Mouse (Mus musculus) midbrain, embryonic 14.5 days (tissue): ENCODE data around the gene Lrrc20. TPM values are rescaled to one million over a fixed set of nuclear protein-coding genes. Genes with fewer than 3 reads are reported as not detected.

Source experiments
- ATAC-seq: fragments of 200-750 bp; cut with Nextera tagmentation; 2 replicates; pipeline ENCODE4 v1.8.0; 2017; ENCODE audit warnings: moderate number of reproducible peaks, moderate library complexity; ENCODE audit not compliant: low FRiP score, low TSS enrichment
- DNase-seq: peaks from one replicate; pipeline ENCODE4 v3.0.0-alpha.2; 2015
- H3K27ac ChIP-seq: fragments of 300-500 bp; sonication (generic); replicated peaks from 2 replicates; pipeline ENCODE4 v1.5.1; 2014; ENCODE audit warnings: mild to moderate bottlenecking, low read depth, low read length, moderate library complexity
- H3K27me3 ChIP-seq: fragments of 300-500 bp; sonication (generic); 2 replicates; pipeline ENCODE4 v1.6.1; 2014; ENCODE audit warnings: low read length, control low read depth, mixed read lengths; ENCODE audit not compliant: control insufficient read depth, insufficient read depth
- H3K36me3 ChIP-seq: fragments of 300-500 bp; sonication (generic); 2 replicates; pipeline ENCODE4 v1.6.1; 2014; ENCODE audit warnings: low read length, control low read depth; ENCODE audit not compliant: control insufficient read depth, insufficient read depth
- H3K4me1 ChIP-seq: fragments of 300-500 bp; sonication (generic); 2 replicates; pipeline ENCODE4 v1.6.1; 2014; ENCODE audit warnings: mild to moderate bottlenecking, antibody characterized with exemption, low read length, control low read depth; ENCODE audit not compliant: control insufficient read depth, insufficient read depth
- H3K4me2 ChIP-seq: fragments of 300-500 bp; sonication (generic); 2 replicates; pipeline ENCODE4 v1.6.1; 2014; ENCODE audit warnings: mild to moderate bottlenecking, low read length, moderate library complexity
- H3K4me3 ChIP-seq: fragments of 300-500 bp; sonication (generic); replicated peaks from 2 replicates; pipeline ENCODE4 v1.5.1; 2014; ENCODE audit warnings: low read depth, low read length
- H3K9ac ChIP-seq: fragments of 300-500 bp; sonication (generic); replicated peaks from 2 replicates; pipeline ENCODE4 v1.6.1; 2014; ENCODE audit warnings: mild to moderate bottlenecking, low read length, moderate library complexity
- H3K9me3 ChIP-seq: fragments of 300-500 bp; sonication (generic); 2 replicates; pipeline ENCODE4 v1.6.1; 2016; ENCODE audit warnings: low read length, control low read depth, mixed read lengths; ENCODE audit not compliant: control insufficient read depth
- WGBS: fragments of 180-500 bp; shearing (Covaris S2); extraction: QIAGEN DNeasy Blood & Tissue Kit; methylation state at CpG from one replicate; pipeline ENCODE4 v1.1.7; 2014; 5-methylcytosine and 5-hydroxymethylcytosine counted together
- polyA plus RNA-seq: library from polyadenylated mRNA; unstranded; fragments of >200 nt; fragmentation: Nextera tagmentation; extraction: Ambion mirVana; gene quantifications from 2 replicates; pipeline ENCODE4 v1.2.1, GENCODE M21; 2014

The Lrrc20 gene
- polyA plus RNA-seq, 1 experiment from 2014 or later = 17.6 TPM

DNA sequence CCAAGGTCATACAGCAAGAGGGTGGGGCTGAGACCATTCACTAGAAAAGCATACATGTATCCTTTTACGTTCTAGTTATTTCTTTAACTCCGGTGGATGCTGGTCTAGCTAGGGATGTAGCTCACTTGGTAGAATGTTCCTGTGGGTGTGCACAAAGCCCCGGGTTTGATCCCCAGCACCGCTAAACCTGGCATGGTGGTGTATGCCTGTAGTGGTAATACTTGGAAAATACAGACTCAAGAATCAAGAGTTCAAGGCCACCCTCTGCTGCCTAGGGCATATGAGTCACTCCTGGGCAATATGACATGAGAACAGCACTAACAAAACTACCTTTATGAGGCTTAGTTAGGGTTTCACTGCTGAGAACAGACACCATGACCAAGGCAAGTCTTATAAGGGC is 59.8 kb downstream of the Lrrc20 start:
- H3K4me3 ChIP-seq = no peak overlapping the region
- no peak overlapping the region for H3K4me2 ChIP-seq
- H3K27me3 ChIP-seq = no peaks in the 10 kb centered on the region
- peak overlapping the region; percentile 88 for H3K27ac ChIP-seq
- no peak overlapping the region; the same call in 1 of the 2 replicates for H3K9ac ChIP-seq
- no peak for ATAC-seq
- WGBS = 75% methylated on average over 4 of the region's 4 CpGs
- peaks cover 51% of the 10 kb centered on the region for H3K4me1 ChIP-seq
- no peak for DNase-seq
- H3K9me3 ChIP-seq = no peaks in the 10 kb centered on the region
- no peaks in the 10 kb centered on the region for H3K36me3 ChIP-seq

DNA sequence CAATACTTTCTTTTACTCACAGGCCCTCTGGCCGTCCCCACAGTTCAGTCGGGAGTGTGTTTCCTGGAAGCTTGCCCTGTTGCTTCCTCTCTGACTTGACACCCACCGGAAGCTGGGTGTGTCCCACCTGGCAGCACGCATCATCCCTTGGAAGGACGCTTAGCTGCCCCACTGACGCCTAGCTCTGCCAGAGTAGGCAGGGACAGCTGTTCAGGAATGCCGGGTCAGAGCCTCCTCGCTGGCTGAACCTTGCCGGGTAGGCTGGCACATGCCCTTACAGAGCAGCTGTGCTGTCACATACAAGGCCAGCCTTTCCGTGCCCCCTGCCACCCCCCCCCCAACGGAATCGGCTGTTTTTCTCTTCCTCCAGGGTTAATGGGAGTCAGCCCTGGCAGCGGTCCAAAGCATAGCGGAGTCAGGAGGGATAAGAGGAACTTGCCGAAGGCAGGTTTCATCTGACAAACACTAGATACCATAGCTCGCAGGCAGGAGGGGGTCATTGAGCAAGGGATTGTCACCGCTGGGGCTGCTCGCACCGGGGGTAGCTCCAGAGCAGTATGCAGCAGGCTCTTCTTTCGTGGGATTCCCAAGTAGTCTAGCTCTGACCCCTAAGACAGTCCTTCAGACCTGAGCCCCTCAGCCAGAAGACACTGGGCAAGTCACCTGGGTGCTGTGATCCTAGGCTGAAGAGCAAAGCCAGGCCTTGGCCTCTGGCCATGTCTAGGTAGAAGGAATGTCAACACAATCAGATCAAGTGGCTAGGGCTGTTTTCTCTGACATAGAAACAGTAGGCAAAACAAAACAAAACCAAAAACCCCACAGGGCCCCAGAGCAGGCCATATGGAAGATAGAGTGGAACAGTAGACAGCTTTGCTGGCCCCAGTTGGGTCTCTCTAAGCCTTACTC is 60.8 kb downstream of the Lrrc20 start:
- H3K27me3 ChIP-seq = no peaks in the 10 kb centered on the region
- ATAC-seq (peak; percentile 24; the same call in 1 of the 2 replicates), DNase-seq (peak; percentile 71)
- H3K9ac ChIP-seq = no peak overlapping the region
- H3K36me3 ChIP-seq = no peaks in the 10 kb centered on the region
- no peak overlapping the region for H3K4me2 ChIP-seq
- no peak overlapping the region for H3K4me3 ChIP-seq
- no peaks in the 10 kb centered on the region for H3K9me3 ChIP-seq
- peaks cover 51% of the 10 kb centered on the region for H3K4me1 ChIP-seq
- H3K27ac ChIP-seq = peak overlapping the region; percentile 49
- 40% methylated on average over 20 of the region's 20 CpGs for WGBS

- Histone ChIP-seq H3K36me3 (no peaks in the 10 kb centered on the region), H3K4me1 (peaks cover 51% of the 10 kb centered on the region), H3K9ac (no peak overlapping the region), H3K27ac (0 out of 2 replicates have a peak overlapping the region, but pooled peaks have one; percentile 49), H3K4me2 (no peak overlapping the region), H3K4me3 (no peak overlapping the region), H3K27me3 (no peaks in the 10 kb centered on the region), H3K9me3 (no peaks in the 10 kb centered on the region)
- WGBS = 93% methylated on average over 5 of the region's 5 CpGs
- ATAC-seq (no peak), DNase-seq (no peak)
These were observed 61.4 kb downstream of the Lrrc20 start for GRCm38 (mm10) chr10:61537036-61537380.

- Histone ChIP-seq H3K36me3 (no peaks in the 10 kb centered on the region), H3K4me2 (no peak overlapping the region), H3K9me3 (no peaks in the 10 kb centered on the region), H3K4me1 (peaks cover 47% of the 10 kb centered on the region), H3K9ac (no peak overlapping the region), H3K4me3 (no peak overlapping the region), H3K27ac (no peak overlapping the region), H3K27me3 (no peaks in the 10 kb centered on the region)
- DNase-seq (peak; percentile 65), ATAC-seq (no peak)
- WGBS = 39% methylated on average over 4 of the region's 4 CpGs
These were observed 62.8 kb downstream of the Lrrc20 start for GRCm38 (mm10) chr10:61538446-61538845.

- DNase-seq = no peak
- H3K36me3 ChIP-seq = no peaks in the 10 kb centered on the region
- 66% methylated on average over 12 of the region's 12 CpGs for WGBS
- no peak overlapping the region for H3K4me2 ChIP-seq
- H3K27me3 ChIP-seq = no peaks in the 10 kb centered on the region
- no peak for ATAC-seq
- H3K9ac ChIP-seq = no peak overlapping the region
- no peak overlapping the region for H3K27ac ChIP-seq
- H3K4me1 ChIP-seq = no peaks in the 10 kb centered on the region
- H3K9me3 ChIP-seq = no peaks in the 10 kb centered on the region
- H3K4me3 ChIP-seq = no peak overlapping the region
These were observed 68.7 kb downstream of the Lrrc20 start for GRCm38 (mm10) chr10:61544127-61544862.

GRCm38 (mm10) chr10:61544863-61545240 is 69.3 kb downstream of the Lrrc20 start:
- no peak overlapping the region for H3K27ac ChIP-seq
- no peaks in the 10 kb centered on the region for H3K36me3 ChIP-seq
- H3K4me1 ChIP-seq = no peaks in the 10 kb centered on the region
- no peak for DNase-seq
- 88% methylated on average over 9 of the region's 9 CpGs for WGBS
- H3K9ac ChIP-seq = no peak overlapping the region
- no peak for ATAC-seq
- no peak overlapping the region for H3K4me2 ChIP-seq
- H3K9me3 ChIP-seq = no peaks in the 10 kb centered on the region
- no peaks in the 10 kb centered on the region for H3K27me3 ChIP-seq
- H3K4me3 ChIP-seq = no peak overlapping the region

- Histone ChIP-seq H3K4me1 (no peaks in the 10 kb centered on the region), H3K27ac (no peak overlapping the region), H3K36me3 (no peaks in the 10 kb centered on the region), H3K27me3 (no peaks in the 10 kb centered on the region), H3K9ac (no peak overlapping the region), H3K9me3 (no peaks in the 10 kb centered on the region), H3K4me2 (no peak overlapping the region), H3K4me3 (no peak overlapping the region)
- DNase-seq (no peak), ATAC-seq (no peak)
- WGBS = 63% methylated on average over 8 of the region's 8 CpGs
These were observed 74.5 kb downstream of the Lrrc20 start for GRCm38 (mm10) chr10:61550106-61550505.

DNA sequence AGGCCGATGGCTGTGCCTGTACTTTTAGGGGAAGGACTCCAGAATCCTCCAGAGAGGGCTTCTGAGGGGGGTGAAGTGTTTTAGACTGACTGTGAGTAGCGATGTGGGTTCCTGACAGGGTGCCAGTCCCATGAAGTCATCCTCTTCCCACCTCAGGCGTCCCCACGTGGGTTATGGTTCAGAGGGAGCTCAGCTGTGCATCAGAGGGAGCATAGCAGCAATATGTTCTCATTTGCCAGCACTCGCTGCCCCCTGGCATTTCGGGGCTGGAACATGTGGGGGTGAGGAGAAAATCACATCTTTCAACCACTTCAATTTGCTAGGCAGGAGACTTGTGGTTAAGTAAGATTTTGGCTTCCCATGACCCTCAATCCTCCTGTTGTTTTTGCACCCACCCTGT is 79.6 kb downstream of the Lrrc20 start:
- 92% methylated on average over 6 of the region's 6 CpGs for WGBS
- no peaks in the 10 kb centered on the region for H3K4me1 ChIP-seq
- ATAC-seq = no peak

More for the DNA sequence above, 79.6 kb downstream of the Lrrc20 start:
- no peaks in the 10 kb centered on the region for H3K36me3 ChIP-seq
- no peaks in the 10 kb centered on the region for H3K9me3 ChIP-seq
- no peak overlapping the region for H3K9ac ChIP-seq
- H3K27me3 ChIP-seq = no peaks in the 10 kb centered on the region
- H3K4me2 ChIP-seq = no peak overlapping the region
- DNase-seq = no peak
- H3K4me3 ChIP-seq = no peak overlapping the region
- no peak overlapping the region for H3K27ac ChIP-seq
